Mouse (Mus musculus) stomach, postnatal 0 days (tissue): ENCODE results near the gene Cdhr5.

Experiments used
- CTCF ChIP-seq: IDR thresholded peaks from 2 replicates; pipeline ENCODE4 v1.5.1; 2016; ENCODE audit warnings: antibody characterized with exemption, low read depth, mild to moderate bottlenecking, moderate library complexity
- EP300 ChIP-seq: optimal IDR thresholded peaks from 2 replicates; pipeline ENCODE3; 2016; ENCODE audit warnings: antibody characterized with exemption

DNA sequence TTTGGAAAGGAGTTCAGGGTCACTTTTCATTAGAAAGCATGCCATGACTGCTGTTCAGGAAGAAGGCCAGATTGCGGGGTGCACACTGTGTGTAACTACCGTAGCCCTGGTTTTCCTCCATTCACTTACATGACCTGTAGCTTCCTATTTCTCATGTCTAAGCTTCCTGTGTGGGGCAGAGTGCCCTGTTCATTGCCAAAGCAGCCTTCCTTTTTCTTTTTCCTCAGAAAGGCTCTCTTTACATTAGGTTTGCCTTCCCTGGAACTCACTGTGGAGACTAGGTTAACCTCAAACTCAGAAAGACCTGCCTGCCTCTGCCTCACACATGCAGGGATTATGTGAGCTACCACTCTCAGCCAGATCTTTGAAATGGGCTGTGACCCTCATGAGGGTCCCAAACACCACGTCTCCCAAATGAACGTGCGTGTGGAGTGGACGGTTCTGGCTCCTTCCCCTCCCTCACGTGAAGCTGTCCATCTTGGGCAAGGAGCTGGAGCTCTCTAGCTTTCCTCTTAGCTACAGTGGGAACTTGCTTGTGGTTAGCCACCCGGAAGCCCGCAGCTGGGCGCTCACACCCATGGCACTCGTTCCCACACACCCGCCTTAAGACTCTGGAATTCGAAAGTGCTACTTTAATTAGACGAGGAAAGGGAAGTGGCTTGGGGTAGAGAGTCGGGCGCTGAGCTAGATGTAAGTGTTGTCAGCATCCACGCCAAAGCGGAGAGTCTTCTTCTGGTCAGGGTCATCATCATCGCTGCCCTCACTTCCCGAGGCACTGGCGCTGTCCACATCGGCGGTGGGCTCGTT is 7.9 kb downstream of the Cdhr5 start:
- TF ChIP-seq EP300 (no peak), CTCF (no peak)
